Mouse (Mus musculus) lung, embryonic 16.5 days (tissue): ENCODE results near the gene Lgals8. TPM values are rescaled to one million over a fixed set of nuclear protein-coding genes. Genes with fewer than 3 reads are reported as not detected.

Experiments used
- ATAC-seq: fragments of 200-750 bp; cut with Nextera tagmentation; 2 replicates; pipeline ENCODE4 v1.8.0; 2017; ENCODE audit warnings: low read depth, mild to moderate bottlenecking, moderate library complexity
- H3K27ac ChIP-seq: fragments of 300-500 bp; sonication (generic); 2 replicates; pipeline ENCODE4 v1.5.1; 2014; ENCODE audit warnings: mild to moderate bottlenecking, control low read depth, low read length
- H3K27me3 ChIP-seq: fragments of 300-500 bp; sonication (generic); 2 replicates; pipeline ENCODE4 v1.6.1; 2014; ENCODE audit warnings: low read depth, low read length, mixed read lengths; ENCODE audit not compliant: control insufficient read depth, insufficient read depth
- H3K36me3 ChIP-seq: fragments of 300-500 bp; sonication (generic); 2 replicates; pipeline ENCODE4 v1.6.1; 2014; ENCODE audit warnings: low read length; ENCODE audit not compliant: control insufficient read depth, insufficient read depth
- H3K4me1 ChIP-seq: fragments of 300-500 bp; sonication (generic); replicated peaks from 2 replicates; pipeline ENCODE4 v1.6.1; 2014; ENCODE audit warnings: low read length, mixed read lengths; ENCODE audit not compliant: control insufficient read depth, insufficient read depth
- H3K4me2 ChIP-seq: fragments of 300-500 bp; sonication (generic); 2 replicates; pipeline ENCODE4 v1.6.1; 2014; ENCODE audit warnings: low read depth, low read length, control low read depth
- H3K4me3 ChIP-seq: fragments of 300-500 bp; sonication (generic); 2 replicates; pipeline ENCODE4 v1.5.1; 2014; ENCODE audit warnings: mild to moderate bottlenecking, low read length, control low read depth
- H3K9ac ChIP-seq: fragments of 300-500 bp; sonication (generic); 2 replicates; pipeline ENCODE4 v1.6.1; 2014; ENCODE audit warnings: low read length, control low read depth
- H3K9me3 ChIP-seq: fragments of 300-500 bp; sonication (generic); 2 replicates; pipeline ENCODE4 v1.6.1; 2016; ENCODE audit warnings: low read length; ENCODE audit not compliant: control insufficient read depth
- WGBS: fragments of 180-500 bp; shearing (Covaris S2); extraction: QIAGEN DNeasy Blood & Tissue Kit; methylation state at CpG from one replicate; pipeline ENCODE4 v1.1.7; 2014; 5-methylcytosine and 5-hydroxymethylcytosine counted together
- polyA plus RNA-seq: library from polyadenylated mRNA; unstranded; fragments of >200 nt; fragmentation: Nextera tagmentation; extraction: Ambion mirVana; gene quantifications from 2 replicates; pipeline ENCODE4 v1.2.1, GENCODE M21; 2015

Lgals8 gene
- polyA plus RNA-seq, 1 experiment from 2014 or later = 31.5 TPM

DNA sequence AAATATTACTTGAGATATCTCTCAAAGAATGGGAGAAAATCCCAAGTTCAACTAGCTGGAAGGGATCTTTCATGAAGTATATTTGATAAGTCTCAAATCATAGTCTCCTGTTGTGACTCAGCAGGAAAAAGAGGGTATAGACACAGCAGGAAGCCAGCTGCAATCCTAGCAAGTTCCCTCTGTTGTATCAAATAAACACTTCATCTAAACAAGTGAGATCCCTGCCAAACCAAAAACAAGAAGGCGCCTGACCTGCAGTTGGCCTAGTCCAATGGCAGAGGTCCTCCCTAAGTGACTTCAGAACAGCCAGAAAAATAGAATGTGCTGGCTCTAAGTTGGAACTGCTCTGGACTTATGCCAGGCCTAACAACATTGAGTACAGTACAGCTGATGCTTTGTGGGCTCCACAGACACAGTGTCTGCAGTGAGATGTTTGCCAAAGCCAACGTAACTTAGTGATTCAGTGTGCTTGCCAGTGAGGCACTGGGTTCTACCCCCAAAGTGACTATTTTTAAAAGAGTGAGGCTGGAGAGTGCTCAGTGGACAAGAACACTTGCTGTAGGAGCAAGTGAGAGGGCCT is 22.6 kb downstream of the Lgals8 start:
- Histone ChIP-seq H3K36me3 (peaks cover 29% of the 10 kb centered on the region), H3K4me3 (no peak overlapping the region), H3K27me3 (no peaks in the 10 kb centered on the region), H3K9ac (no peak overlapping the region), H3K4me2 (no peak overlapping the region), H3K9me3 (no peaks in the 10 kb centered on the region), H3K27ac (0 out of 2 replicates have a peak overlapping the region, but pooled peaks have one; percentile 4), H3K4me1 (peaks cover 5% of the 10 kb centered on the region)
- peak; percentile 96 for ATAC-seq
- WGBS = 37% methylated on average over 2 of the region's 2 CpGs

DNA sequence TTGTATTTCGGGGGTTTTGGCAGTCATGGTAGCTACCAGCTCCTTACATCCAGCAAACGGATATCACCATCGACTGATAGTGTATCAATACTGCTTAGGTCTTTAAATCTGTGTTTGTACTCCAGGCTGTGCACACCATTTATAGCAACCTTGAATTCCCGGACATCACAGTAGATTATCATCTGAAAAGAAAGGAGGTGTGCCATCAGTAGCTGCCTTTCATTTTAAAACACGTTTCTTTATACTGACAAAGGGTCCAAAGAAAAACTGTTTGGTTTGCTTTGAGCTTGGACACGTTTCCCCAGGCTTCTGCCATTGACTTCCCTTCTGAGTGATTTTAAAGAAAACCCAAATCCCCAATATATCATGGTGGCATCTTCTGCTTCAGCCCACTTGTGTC is 23.9 kb downstream of the Lgals8 start:
- Histone ChIP-seq H3K4me2 (no peak overlapping the region), H3K4me3 (no peak overlapping the region), H3K9ac (no peak overlapping the region), H3K36me3 (peaks cover 31% of the 10 kb centered on the region), H3K27ac (no peak overlapping the region), H3K4me1 (peaks cover 5% of the 10 kb centered on the region), H3K27me3 (no peaks in the 10 kb centered on the region), H3K9me3 (no peaks in the 10 kb centered on the region)
- 86% methylated on average over 6 of the region's 6 CpGs for WGBS
- no peak for ATAC-seq

DNA sequence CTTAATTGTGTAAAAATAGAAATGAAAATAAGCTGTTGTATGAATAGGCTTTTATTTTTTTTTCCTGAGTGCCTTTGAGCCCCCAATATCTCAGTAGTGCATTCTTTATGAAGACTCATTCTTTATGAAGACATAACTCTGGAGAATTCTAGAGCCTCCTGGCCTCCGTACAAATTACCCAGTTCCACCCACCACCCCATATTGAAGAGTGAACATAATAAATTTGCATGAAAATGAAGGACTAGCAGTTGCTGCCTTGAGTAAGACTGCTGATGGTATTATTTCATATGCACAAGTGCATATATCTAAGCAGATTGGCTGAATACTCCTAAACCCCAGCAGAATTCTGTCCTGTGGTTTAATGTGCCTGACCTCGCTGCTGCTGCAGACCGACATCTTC is 25.2 kb downstream of the Lgals8 start:
- no peak overlapping the region for H3K9ac ChIP-seq
- no peaks in the 10 kb centered on the region for H3K9me3 ChIP-seq
- H3K27me3 ChIP-seq = no peaks in the 10 kb centered on the region
- peaks cover 5% of the 10 kb centered on the region for H3K4me1 ChIP-seq
- WGBS = 94% methylated on average over 3 of the region's 3 CpGs
- H3K4me2 ChIP-seq = no peak overlapping the region
- no peak for ATAC-seq
- H3K36me3 ChIP-seq = peaks cover 29% of the 10 kb centered on the region
- no peak overlapping the region for H3K27ac ChIP-seq
- no peak overlapping the region for H3K4me3 ChIP-seq

DNA sequence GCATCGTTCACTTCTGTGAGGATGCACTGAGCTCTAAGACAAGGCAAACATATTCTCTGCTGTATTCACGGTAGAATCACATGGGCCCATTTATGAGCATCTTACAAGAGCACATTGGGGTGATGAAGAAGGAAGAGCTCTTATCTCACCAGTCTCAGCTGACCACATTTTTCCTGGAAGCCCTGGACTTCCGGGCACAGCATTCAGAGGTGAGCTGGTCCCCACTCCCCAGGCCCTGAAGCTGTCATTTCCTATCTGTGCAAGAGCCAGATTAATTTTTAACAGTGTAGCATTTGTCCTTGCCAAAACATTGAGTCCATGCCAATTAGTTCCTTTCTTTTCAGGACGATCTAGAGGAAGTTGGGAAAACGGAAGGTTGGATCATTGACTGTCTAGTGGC is 30.9 kb downstream of the Lgals8 start:
- Histone ChIP-seq H3K4me2 (no peak overlapping the region), H3K27me3 (no peaks in the 10 kb centered on the region), H3K9ac (no peak overlapping the region), H3K36me3 (peaks cover 38% of the 10 kb centered on the region), H3K9me3 (no peaks in the 10 kb centered on the region), H3K27ac (no peak overlapping the region), H3K4me1 (no peaks in the 10 kb centered on the region), H3K4me3 (no peak overlapping the region)
- ATAC-seq = no peak
- 72% methylated on average over 5 of the region's 5 CpGs for WGBS

DNA sequence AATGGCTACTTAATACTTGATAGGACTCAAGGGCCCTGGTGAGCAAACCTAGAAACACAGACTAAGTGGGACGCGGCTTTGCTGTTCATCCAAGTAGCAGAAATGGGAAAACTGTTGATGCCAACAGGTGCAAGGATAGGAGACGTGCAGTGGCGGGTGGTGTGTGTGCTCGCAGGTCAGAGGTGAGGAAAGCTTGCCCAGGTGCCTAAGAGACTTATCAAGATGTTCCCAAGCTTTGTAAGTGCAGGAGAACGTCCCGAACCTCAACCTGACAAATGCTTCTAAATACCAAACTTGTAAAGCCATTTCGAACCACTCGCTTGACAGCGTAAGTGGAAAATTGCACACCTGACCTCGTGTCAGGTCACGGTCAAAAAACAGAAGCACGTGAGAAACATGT is 36.2 kb downstream of the Lgals8 start:
- Histone ChIP-seq H3K4me1 (no peaks in the 10 kb centered on the region), H3K36me3 (peaks cover 36% of the 10 kb centered on the region), H3K4me2 (no peak overlapping the region), H3K9ac (no peak overlapping the region), H3K27ac (no peak overlapping the region), H3K9me3 (no peaks in the 10 kb centered on the region), H3K27me3 (no peaks in the 10 kb centered on the region), H3K4me3 (no peak overlapping the region)
- ATAC-seq = no peak
- 92% methylated on average over 13 of the region's 13 CpGs for WGBS

DNA sequence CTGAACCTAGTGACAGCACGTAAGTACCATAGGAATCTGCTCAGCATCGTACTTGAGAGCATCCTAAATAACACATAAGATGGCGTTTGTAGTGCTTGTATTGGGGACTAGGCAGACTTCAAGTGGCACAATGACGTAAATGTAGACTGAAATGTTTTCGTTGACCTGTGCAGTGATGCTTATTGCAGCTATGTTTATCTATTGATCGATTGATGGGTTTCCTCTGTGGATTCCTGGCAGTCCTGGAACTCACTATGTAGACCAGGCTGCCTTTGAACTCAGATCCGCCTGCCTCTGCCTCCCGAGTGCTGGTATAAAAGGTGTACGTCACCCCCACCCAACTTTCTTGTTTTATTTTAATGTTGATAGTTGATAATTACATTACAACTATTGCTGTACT is 44.1 kb downstream of the Lgals8 start:
- H3K27ac ChIP-seq = no peak overlapping the region
- no peak overlapping the region for H3K4me2 ChIP-seq
- no peaks in the 10 kb centered on the region for H3K9me3 ChIP-seq
- peaks cover 34% of the 10 kb centered on the region for H3K36me3 ChIP-seq
- no peaks in the 10 kb centered on the region for H3K27me3 ChIP-seq
- WGBS = 87% methylated on average over 9 of the region's 9 CpGs
- H3K9ac ChIP-seq = no peak overlapping the region
- no peak for ATAC-seq
- no peaks in the 10 kb centered on the region for H3K4me1 ChIP-seq
- no peak overlapping the region for H3K4me3 ChIP-seq

DNA sequence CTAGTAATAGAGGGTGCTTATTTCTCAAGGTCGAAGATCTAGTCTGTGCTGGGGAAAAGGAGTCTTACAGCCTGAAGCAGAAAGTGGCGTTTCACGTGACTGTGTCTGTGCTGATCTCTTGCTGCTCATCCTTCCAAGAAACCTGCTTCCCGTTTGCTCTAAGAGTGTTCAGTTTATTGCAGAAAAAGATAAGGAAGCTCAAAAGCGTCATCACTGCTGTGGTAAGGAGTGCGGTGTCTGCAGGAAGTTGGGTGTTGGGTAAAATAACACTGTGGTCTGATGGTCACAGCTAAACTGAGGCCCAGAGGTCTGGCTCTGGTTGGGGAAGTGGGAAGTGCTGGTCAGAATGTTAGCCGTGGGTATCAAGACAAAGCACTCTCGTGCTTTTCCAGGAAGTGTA is 52.7 kb downstream of the Lgals8 start:
- H3K27ac ChIP-seq = no peak overlapping the region
- no peaks in the 10 kb centered on the region for H3K4me1 ChIP-seq
- no peak overlapping the region for H3K4me2 ChIP-seq
- no peaks in the 10 kb centered on the region for H3K9me3 ChIP-seq
- H3K27me3 ChIP-seq = no peaks in the 10 kb centered on the region
- peaks cover 28% of the 10 kb centered on the region for H3K36me3 ChIP-seq
- H3K4me3 ChIP-seq = no peak overlapping the region
- H3K9ac ChIP-seq = no peak overlapping the region
- WGBS = 85% methylated on average over 8 of the region's 8 CpGs
- ATAC-seq = no peak

DNA sequence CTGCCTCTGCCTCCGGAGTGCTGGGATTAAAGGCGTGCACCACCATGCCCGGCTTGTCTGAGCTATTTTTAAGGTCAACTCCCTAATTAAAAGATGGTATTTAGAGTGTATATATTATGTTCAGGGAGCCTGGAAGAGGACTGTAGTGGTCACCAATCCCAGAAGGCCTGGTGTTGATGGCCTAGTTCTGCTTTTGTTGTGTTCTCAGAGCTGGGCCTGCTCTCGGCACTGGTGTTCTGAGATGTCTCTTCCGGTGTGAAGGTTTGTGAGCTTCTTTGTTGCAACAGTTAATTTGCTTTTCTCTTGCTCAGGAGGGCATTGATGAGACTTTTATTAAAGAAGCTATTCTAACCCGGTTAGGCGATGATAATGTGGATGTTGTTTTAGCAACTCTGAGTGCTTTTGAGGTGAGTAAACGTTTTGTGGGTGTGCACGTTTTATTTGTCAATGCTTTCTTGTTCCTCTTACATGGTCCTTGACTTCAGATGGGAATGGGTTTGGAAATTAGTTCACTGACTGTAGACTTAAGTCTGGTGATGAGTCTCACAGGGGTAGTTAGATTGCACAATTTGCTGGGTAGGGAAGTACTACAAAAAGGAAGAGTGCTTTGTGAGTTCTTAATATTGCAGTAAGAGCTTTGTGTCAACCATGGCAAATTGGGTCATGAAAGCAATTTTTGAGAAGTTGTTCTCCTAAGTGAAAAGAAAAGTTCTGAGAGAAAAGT is 56.2 kb downstream of the Lgals8 start:
- ATAC-seq = no peak
- Histone ChIP-seq H3K4me2 (no peak overlapping the region), H3K9me3 (no peaks in the 10 kb centered on the region), H3K9ac (no peak overlapping the region), H3K36me3 (peaks cover 17% of the 10 kb centered on the region), H3K27ac (no peak overlapping the region), H3K4me3 (no peak overlapping the region), H3K4me1 (no peaks in the 10 kb centered on the region), H3K27me3 (no peaks in the 10 kb centered on the region)
- 84% methylated on average over 9 of the region's 9 CpGs for WGBS

DNA sequence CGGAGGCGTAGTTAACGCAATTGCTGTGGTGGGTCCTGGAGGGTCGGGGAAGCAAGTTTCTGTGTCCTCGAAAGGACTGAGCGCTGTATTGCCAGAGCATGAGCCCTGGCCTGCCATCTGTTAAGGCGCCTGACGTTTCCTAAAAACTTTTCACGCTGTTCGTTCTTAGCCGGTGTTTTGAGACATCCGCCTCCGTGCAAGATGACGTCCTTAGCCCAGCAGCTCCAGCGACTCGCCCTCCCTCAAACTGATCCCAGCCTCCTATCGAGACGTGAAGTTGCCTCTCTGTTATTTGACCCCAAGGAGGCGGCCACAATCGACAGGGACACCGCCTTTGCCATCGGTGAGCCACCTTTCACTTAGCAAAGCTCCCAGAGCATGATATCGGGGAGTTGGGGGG is 69.2 kb downstream of the Lgals8 start:
- H3K4me1 ChIP-seq = peaks cover 7% of the 10 kb centered on the region
- H3K27ac ChIP-seq = no peak overlapping the region
- no peaks in the 10 kb centered on the region for H3K9me3 ChIP-seq
- H3K4me2 ChIP-seq = peak overlapping the region; percentile 96
- H3K27me3 ChIP-seq = no peaks in the 10 kb centered on the region
- peak overlapping the region; percentile 97 for H3K4me3 ChIP-seq
- peak; percentile 8; the same call in 1 of the 2 replicates for ATAC-seq
- WGBS = under 1% methylated on average over 23 of the region's 23 CpGs
- H3K9ac ChIP-seq = peak overlapping the region; percentile 75
- H3K36me3 ChIP-seq = peaks cover 6% of the 10 kb centered on the region; the same call in 1 of the 2 replicates
